Comparison of ENCODE assay signal across 8 mouse cellular contexts in the genomic region with DNA sequence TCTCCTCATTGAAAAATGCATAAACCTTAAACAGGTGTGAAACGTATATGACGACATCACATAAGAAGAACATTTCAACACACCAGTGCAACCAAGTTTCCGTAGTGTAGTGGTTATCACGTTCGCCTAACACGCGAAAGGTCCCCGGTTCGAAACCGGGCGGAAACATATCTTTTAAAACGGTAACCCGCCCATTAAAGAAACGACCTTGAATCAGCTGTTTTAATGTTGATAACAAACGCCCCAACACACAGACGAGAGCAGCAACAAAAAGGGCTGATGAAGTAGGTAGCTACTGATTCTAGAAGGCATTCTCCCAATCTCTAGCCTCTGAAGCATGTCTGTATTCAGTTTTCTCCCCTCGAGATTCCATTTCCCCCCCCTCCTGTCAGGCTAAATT. TPM values are rescaled to one million over a fixed set of nuclear protein-coding genes. Genes with fewer than 3 reads are reported as not detected.
DNase-seq lines count a peak whose midpoint lies in the region; ATAC-seq lines count a peak whose summit lies in the region.

No protein-coding gene starts in this region.

- peaks cover 15% of the 10 kb centered on the region; the same call in 1 of the 2 replicates for H3K4me1 ChIP-seq in hindbrain, embryonic 14.5 days (replicated peaks; ENCODE audit: control insufficient read depth, insufficient read depth, low read length)

- 0 out of 2 replicates have a peak overlapping the region, but pooled peaks have one; percentile 68 for H3K27ac ChIP-seq in hindbrain, embryonic 14.5 days

- whole genome bisulfite sequencing in hindbrain, embryonic 14.5 days = under 1% methylated on average over 17 of the region's 17 CpGs

- H3K36me3 ChIP-seq in hindbrain, embryonic 14.5 days (replicated peaks; ENCODE audit: control insufficient read depth, insufficient read depth) = peaks cover 20% of the 10 kb centered on the region

- peak overlapping the region; percentile 73 for H3K4me3 ChIP-seq in hindbrain, embryonic 14.5 days (replicated peaks; ENCODE audit: low read length)

- H3K27me3 ChIP-seq in hindbrain, embryonic 14.5 days (ENCODE audit: control insufficient read depth, insufficient read depth, low read length) = no peaks in the 10 kb centered on the region

- peak; percentile 93 for DNase-seq in R1 (ENCODE audit: low read depth, low spot score)
- peak; percentile 91 to 92 for DNase-seq in cerebellum, postnatal 10 days
- DNase-seq in frontal cortex, postnatal 25 days (ENCODE audit: low spot score in 2 of 2) = peak; percentile 88 to 91
- DNase-seq in hindbrain, embryonic 14.5 days (ENCODE audit: low spot score) = peak; percentile 99
- DNase-seq in layer of hippocampus, postnatal 25 days (ENCODE audit: extremely low spot score in 1 of 2, low spot score in 1 of 2) = peak; percentile 65 to 85
- DNase-seq in lung, postnatal 25 days (ENCODE audit: low spot score) = peak; percentile 91
- peak; percentile 77 for DNase-seq in retina, adult 2 months (ENCODE audit: low read depth, low spot score)
- peak; percentile 91 for DNase-seq in thymus, postnatal 25 days

- no peak overlapping the region for H3K9ac ChIP-seq in hindbrain, embryonic 14.5 days

- peak overlapping the region; percentile 82 for H3K4me2 ChIP-seq in hindbrain, embryonic 14.5 days (replicated peaks)

- H3K9me3 ChIP-seq in hindbrain, embryonic 14.5 days (ENCODE audit: control insufficient read depth, low read length) = no peaks in the 10 kb centered on the region

- ATAC-seq in hindbrain, embryonic 14.5 days (ENCODE audit: low FRiP score) = peak; percentile 38

RNA-seq across cellular contexts. Expression of a gene that starts 0.7 kb away (rescaled TPM):
- 33.5 and 33.7 TPM in 2 replicates for polyA plus RNA-seq in hindbrain, embryonic 14.5 days (2014; fragmentation: Nextera tagmentation; extraction: Ambion mirVana)
- total RNA-seq in layer of hippocampus, postnatal 25 days (2021) = 10 to 100 TPM; 17.8 to 18.9 TPM

RNA-seq across cellular contexts. Expression of a gene that starts 1.4 kb away (rescaled TPM):
- 0.65 and 0.74 TPM in 2 replicates for polyA plus RNA-seq in hindbrain, embryonic 14.5 days (2014; fragmentation: Nextera tagmentation; extraction: Ambion mirVana)
- under 1 TPM; 0.49 to 0.79 TPM for total RNA-seq in layer of hippocampus, postnatal 25 days (2021)

RNA-seq across cellular contexts. Expression of a gene that starts 43.1 kb away (rescaled TPM):
- polyA plus RNA-seq in hindbrain, embryonic 14.5 days (2014; fragmentation: Nextera tagmentation; extraction: Ambion mirVana) = 0.08 TPM in 1 of 2 replicates, not detected in the other
- total RNA-seq in layer of hippocampus, postnatal 25 days (2021) = not detected

RNA-seq across cellular contexts. Expression of a gene that starts 46.5 kb away (rescaled TPM):
- 1.7 and 2.9 TPM in 2 replicates for polyA plus RNA-seq in hindbrain, embryonic 14.5 days (2014; fragmentation: Nextera tagmentation; extraction: Ambion mirVana)
- total RNA-seq in layer of hippocampus, postnatal 25 days (2021) = not detected

RNA-seq across cellular contexts. Expression of a gene that starts 53.4 kb away (rescaled TPM):
- polyA plus RNA-seq in hindbrain, embryonic 14.5 days (2014; fragmentation: Nextera tagmentation; extraction: Ambion mirVana) = 12.6 and 13.7 TPM in 2 replicates
- 1 to 10 TPM; 2.8 to 3.9 TPM for total RNA-seq in layer of hippocampus, postnatal 25 days (2021)

Comparison
In these comparisons a context has a peak if more than half of its experiments do, and no peak if none do; other contexts are left out.
1. Peak in every context shown above with its lines: DNase-seq, ATAC-seq, H3K4me3 ChIP-seq and H3K27ac ChIP-seq.